Mouse (Mus musculus): Measurements from ENCODE around the gene Vps8.
"Not testable (repeated sequence)": the region's sequence is repeated elsewhere in the genome, so short reads cannot be mapped to it uniquely, and the experiment has no call there.

Vps8 gene

GRCm38 (mm10) chr16:21665423-21665986, 242.6 kb downstream of the Vps8 start:
- DNase-seq (ENCODE audit: low spot score): no peak

DNA sequence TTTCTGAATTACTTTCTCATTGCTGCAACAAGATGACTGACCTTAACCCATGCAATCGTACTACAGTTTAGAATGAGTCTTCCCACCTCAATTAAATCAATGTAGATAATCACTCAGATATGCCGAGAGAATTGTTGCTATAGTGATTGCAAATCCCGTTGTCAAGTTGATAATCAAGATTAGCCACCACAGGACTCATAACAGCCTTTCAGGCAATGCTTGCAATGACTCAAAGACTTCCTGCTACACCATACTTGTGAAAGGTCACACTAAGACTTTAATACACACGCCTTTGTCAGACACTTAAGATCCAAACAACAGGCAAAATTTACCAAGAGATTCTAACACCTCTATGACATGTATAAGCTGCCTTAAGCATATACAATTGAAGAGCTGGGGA, 249.0 kb downstream of the Vps8 start:
- DNase-seq (ENCODE audit: low spot score): no peak

- not testable (repeated sequence) for DNase-seq (ENCODE audit: low spot score)
These were observed 250.1 kb downstream of the Vps8 start for GRCm38 (mm10) chr16:21673046-21673445.

- DNase-seq (ENCODE audit: low spot score): not testable (repeated sequence)
These were observed 250.7 kb downstream of the Vps8 start for GRCm38 (mm10) chr16:21673651-21674050.

GRCm38 (mm10) chr16:21676791-21677190, 253.9 kb downstream of the Vps8 start:
- no peak for DNase-seq (ENCODE audit: low spot score)

DNA sequence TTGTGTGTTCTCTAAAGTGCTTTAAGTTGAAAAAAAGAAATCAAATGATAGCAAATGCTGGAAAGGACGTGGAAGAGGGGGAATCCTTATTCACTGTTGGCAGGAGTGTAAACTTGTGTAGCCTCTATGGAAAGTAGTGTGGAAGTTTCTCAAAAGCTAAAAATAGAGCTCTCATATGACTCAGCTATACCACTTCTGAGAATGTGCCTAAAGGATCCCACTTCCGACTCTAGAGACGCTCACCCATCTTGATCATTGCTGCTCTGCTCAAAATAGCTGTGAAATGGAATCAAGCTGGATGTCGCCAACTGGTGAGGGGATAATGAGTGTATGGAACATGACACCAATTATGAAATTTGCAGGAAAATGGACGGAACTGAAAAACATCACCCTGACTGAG, 264.5 kb downstream of the Vps8 start:
- DNase-seq (ENCODE audit: low spot score): no peak

DNA sequence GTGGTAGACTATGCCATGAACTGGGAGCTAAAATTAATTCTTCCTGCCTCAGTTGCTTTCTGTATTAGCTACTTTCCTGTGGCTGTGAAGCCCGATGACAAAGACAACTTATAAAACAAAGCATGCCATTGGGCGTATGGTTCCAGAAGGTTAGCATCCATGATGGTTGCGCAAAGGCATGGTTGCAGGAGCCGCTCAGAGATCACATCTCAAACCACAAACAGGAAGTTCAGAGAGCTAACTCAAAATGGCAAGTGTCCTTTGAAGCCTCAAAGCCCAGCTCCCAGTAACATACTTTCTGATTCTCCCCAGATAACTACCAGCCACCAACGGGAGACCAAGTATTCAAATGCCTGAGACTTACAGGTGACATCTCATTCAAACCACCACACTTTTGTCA, 266.2 kb downstream of the Vps8 start:
- no peak for DNase-seq (ENCODE audit: low spot score)

DNA sequence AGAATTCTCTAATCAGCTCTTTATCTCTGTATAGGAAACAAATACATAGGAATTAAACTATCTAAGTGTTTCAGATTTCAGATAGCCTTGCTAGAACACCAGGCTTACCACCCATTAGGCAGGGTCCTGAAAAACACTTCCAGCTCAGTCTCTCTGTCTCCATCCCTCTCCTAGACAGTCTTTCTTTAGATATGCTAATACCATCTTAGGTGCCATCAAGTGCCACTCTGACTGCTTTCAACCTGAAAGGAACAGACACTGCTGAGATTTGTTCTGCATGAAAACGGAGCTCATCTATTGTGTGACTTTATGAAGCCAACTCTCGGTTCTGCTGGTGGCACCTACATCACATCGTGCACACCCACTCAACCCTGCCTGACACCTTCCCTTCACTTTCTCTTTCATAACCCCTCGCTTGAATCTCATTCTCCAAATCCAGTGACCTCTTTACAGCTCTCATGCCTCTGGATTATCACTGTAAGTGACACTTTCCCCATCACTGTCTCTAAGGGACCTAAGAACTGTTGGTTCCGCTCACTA, 267.4 kb downstream of the Vps8 start:
- DNase-seq (ENCODE audit: low spot score): no peak

DNA sequence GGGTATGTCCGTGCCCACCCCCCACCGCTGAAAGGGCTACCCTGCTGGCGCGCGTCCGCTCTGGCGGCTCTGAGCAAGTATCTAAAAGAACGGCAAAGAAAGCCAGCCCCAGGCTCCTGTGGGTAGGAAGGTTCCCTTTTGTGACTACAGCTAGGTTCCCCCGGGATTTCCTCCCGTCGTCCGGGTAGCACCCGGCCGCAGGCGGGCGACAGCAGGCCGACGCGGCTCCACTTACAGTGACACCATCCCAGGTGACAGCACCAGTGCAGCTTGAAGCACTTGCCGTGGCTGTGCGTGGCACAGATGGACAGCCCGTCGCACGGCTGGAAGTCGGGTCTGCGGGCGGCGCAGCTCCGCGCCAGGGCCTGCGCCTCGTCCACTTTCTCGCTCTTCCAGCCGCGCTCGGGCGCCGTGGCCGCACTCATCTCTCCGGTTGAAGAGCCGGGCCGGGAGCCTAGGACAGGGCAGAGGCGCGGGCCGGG, 271.1 kb downstream of the Vps8 start:
- DNase-seq (ENCODE audit: low spot score): peak; percentile 55

Measured in yolk sac, embryonic 10.5 days (tissue).